Mouse (Mus musculus) ES-E14 (cell line): ENCODE measurements around the gene Smarca5. TPM values are rescaled to one million over a fixed set of nuclear protein-coding genes. Genes with fewer than 3 reads are reported as not detected.

Source experiments
- DNase-seq: peaks from one replicate; pipeline ENCODE4 v3.0.0-alpha.2; 2013; ENCODE audit warnings: low read depth, low spot score
- H3K27ac ChIP-seq: 2 replicates; pipeline ENCODE4 v1.5.1; 2012; ENCODE audit warnings: low read depth, mild to moderate bottlenecking, low read length, moderate library complexity, mixed read lengths; ENCODE audit not compliant: poor library complexity, insufficient read depth, severe bottlenecking
- H3K36me3 ChIP-seq: 2 replicates; pipeline ENCODE4 v1.6.1; 2012; ENCODE audit warnings: mild to moderate bottlenecking, low read length, moderate library complexity, mixed read lengths; ENCODE audit not compliant: control insufficient read depth, poor library complexity, insufficient read depth, severe bottlenecking
- H3K4me1 ChIP-seq, 2 experiments: fragments of 150-350 bp in 1 of 2; sonication (generic) in 1 of 2; 2 replicates each; pipeline ENCODE4 v1.6.1; 2012; ENCODE audit warnings: low read length in 2 of 2, mild to moderate bottlenecking in 1 of 2, mixed read lengths in 1 of 2; ENCODE audit not compliant: control insufficient read depth in 2 of 2, insufficient read depth in 2 of 2, poor library complexity in 1 of 2
- H3K4me3 ChIP-seq, 2 experiments: fragments of 150-350 bp in 1 of 2; sonication (generic) in 1 of 2; 2 replicates each; pipeline ENCODE4 v1.5.1; 2012; ENCODE audit warnings: low read length in 2 of 2, low read depth in 1 of 2, mild to moderate bottlenecking in 1 of 2, mixed read lengths in 1 of 2; ENCODE audit not compliant: insufficient read depth in 1 of 2, poor library complexity in 1 of 2, severe bottlenecking in 1 of 2
- H3K9ac ChIP-seq: 2 replicates; pipeline ENCODE4 v1.6.1; 2012; ENCODE audit warnings: low read depth, mild to moderate bottlenecking, low read length, mixed read lengths; ENCODE audit not compliant: poor library complexity, insufficient read depth, severe bottlenecking
- H3K9me3 ChIP-seq: fragments of 150-350 bp; sonication (generic); 2 replicates; pipeline ENCODE4 v1.6.1; 2012; ENCODE audit warnings: low read depth, mild to moderate bottlenecking, low read length; ENCODE audit not compliant: control insufficient read depth, insufficient read depth
- CHD2 ChIP-seq: IDR thresholded peaks from 2 replicates; pipeline ENCODE4 v1.6.1; 2014; ENCODE audit warnings: mild to moderate bottlenecking, low read depth, low read length, inconsistent platforms
- HCFC1 ChIP-seq: IDR thresholded peaks from 2 replicates; pipeline ENCODE4 v1.6.1; 2012; ENCODE audit warnings: low read length, inconsistent platforms, borderline replicate concordance; ENCODE audit not compliant: insufficient read depth
- MAFK ChIP-seq: IDR thresholded peaks from 2 replicates; pipeline ENCODE4 v1.6.1; 2014; ENCODE audit warnings: mild to moderate bottlenecking, low read depth, low read length, inconsistent platforms; ENCODE audit not compliant: insufficient read depth
- ZC3H11A ChIP-seq: IDR thresholded peaks from 2 replicates; pipeline ENCODE4 v1.6.1; 2012; ENCODE audit warnings: low read depth, mild to moderate bottlenecking, inconsistent platforms, low read length, borderline replicate concordance
- ZNF384 ChIP-seq: IDR thresholded peaks from 2 replicates; pipeline ENCODE4 v1.6.1; 2012; ENCODE audit warnings: low read depth, low read length, inconsistent platforms
- in situ Hi-C, 2 experiments: fragments of 600-800 bp; cut with MboI; formaldehyde crosslinking; loops; one replicate each; pipeline ENCODE4 v1.15.1; 2025; ENCODE audit warnings: low sequenced_read_pairs in 2 of 2, inconsistent platforms in 1 of 2; ENCODE audit not compliant: unreplicated experiment in 2 of 2
- total RNA-seq: library from RNA; depleted of rRNA; stranded (reverse); fragments of 300-350 nt; gene quantifications from 2 replicates; pipeline ENCODE4 v1.2.3, GENCODE M21; 2012

Smarca5 gene
- total RNA-seq, 1 experiment: 103 TPM

DNA sequence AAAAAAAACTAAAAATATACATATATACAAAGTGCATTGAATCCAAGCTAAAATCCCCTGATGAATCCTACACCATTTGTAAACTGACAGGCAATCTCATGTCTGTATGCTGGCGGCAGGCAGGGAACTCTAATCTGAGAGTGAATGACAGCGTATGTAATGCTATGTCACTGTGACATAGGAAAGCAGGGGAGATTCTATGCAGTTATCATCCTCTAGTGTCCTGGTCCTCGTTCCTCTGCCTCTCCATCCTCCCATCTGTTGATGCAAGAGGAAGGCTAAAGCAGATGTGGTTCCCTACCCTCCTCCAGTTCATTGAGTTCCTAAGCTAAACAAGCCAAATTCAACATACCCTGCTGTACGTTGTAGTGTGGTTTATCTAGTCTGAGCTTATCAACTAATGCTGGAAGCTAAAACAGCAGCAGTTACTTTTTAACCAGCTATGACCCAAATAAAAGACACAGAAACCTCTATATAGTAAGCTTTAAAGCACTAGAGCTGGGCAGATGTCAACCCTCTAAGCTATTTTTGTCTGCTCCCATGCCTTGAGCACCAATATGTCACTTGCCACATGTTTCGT lies 55.5 kb downstream of the Smarca5 start:
- DNase-seq: no peak
- no peaks in the 10 kb centered on the region for H3K9me3 ChIP-seq

DNA sequence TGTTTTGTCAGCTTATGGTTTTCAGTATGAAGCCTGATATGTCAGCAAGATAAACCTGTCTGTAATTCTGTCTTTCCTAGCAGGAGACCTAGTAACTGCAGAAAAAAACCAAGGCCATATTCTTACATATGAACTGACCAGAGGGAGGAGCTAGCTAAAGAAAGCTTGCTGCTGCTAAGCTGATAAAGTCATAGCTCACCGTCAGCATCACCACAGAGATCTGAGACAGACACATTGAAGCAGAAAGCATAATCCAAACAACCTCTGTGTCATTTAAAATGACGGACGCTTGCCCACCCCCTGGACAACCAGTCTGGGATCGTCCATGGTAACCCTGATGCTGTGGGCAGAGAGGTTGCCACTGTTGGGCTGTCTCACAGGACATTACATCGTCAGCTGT lies 56.7 kb downstream of the Smarca5 start:
- H3K9ac ChIP-seq: no peak overlapping the region
- no peaks in the 10 kb centered on the region for H3K9me3 ChIP-seq
- no peak overlapping the region for H3K27ac ChIP-seq
- H3K36me3 ChIP-seq: no peaks in the 10 kb centered on the region
- H3K4me3 ChIP-seq: no peak overlapping the region
- TF ChIP-seq ZC3H11A: no peak
- no peak for TF ChIP-seq CHD2
- TF ChIP-seq ZNF384: no peak
- TF ChIP-seq MAFK: no peak
- no peak for TF ChIP-seq HCFC1
- H3K4me1 ChIP-seq: no peaks in the 10 kb centered on the region
- in situ Hi-C loops: loop anchor here in 1 of 2 experiments (10.0 kb wide), 1 partner anchor 188 kb away; the partner anchor contains the start of gene Gypa
- DNase-seq: no peak

More for the DNA sequence above, 55.5 kb downstream of the Smarca5 start:
- H3K4me1 ChIP-seq: no peaks in the 10 kb centered on the region
- no peaks in the 10 kb centered on the region for H3K36me3 ChIP-seq
- in situ Hi-C loops: loop anchor here in 1 of 2 experiments (10.0 kb wide), 1 partner anchor 189 kb away; the partner anchor contains the start of gene Gypa
- TF ChIP-seq HCFC1 (no peak), ZNF384 (no peak), ZC3H11A (no peak), MAFK (no peak), CHD2 (no peak)
- H3K4me3 ChIP-seq: no peak overlapping the region
- H3K9ac ChIP-seq: no peak overlapping the region
- H3K27ac ChIP-seq: no peak overlapping the region

DNA sequence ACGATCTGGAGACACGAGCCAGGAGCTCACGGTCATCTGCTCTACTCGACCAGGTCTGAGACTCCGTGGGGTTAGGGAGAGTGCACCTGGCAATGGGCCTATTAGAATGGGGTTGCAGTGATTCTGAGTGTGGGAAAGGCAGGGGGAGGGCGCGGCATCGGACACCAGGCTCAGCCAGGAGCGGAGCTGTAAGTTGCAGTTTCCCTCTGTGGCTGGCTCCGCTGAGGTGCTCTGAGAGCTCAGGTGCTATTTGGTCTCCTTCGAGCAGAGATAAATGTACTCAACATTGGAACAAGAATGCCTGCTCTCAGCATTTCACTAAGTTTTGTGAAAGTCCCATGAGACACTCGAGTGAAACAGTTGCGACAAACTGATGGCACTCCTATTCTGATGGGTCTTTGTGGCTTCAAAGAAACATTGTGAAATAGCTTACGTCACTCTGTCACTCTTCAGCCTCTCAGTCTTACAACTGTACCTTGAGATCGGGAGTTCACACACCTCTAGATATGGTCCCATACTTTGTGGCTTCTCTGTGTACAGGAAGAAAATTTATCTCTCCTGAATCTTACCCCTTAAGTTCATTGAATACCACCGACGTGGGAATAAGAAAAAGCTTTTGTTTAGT lies 69.9 kb downstream of the Smarca5 start:
- H3K4me1 ChIP-seq: no peaks in the 10 kb centered on the region
- no peak for TF ChIP-seq ZNF384
- TF ChIP-seq CHD2: no peak
- TF ChIP-seq HCFC1: no peak
- TF ChIP-seq MAFK: no peak
- no peak for TF ChIP-seq ZC3H11A
- H3K9me3 ChIP-seq: no peaks in the 10 kb centered on the region
- H3K36me3 ChIP-seq: no peaks in the 10 kb centered on the region
- H3K9ac ChIP-seq: no peak overlapping the region
- DNase-seq: no peak
- in situ Hi-C loops: no loop called here
- H3K27ac ChIP-seq: no peak overlapping the region
- no peak overlapping the region for H3K4me3 ChIP-seq

DNA sequence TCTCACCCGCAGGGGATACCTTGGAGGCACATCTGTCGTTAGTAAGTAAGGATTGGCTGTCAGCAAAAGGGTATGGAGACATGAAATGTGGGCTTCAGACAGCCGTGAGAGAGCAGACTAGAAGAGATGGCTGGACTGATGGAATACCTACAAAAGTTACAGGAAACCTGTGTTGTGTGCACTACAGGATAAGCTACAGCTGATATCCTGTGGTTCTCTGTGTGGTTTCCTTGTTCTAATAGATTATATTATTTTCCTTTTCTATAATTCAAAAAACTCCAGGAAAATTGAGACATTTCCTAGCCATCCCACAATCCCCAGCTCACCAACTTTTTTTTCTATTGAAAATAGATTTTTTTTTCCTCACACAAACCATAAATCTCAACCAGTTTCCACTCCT lies 75.8 kb downstream of the Smarca5 start:
- no peak for DNase-seq
- H3K27ac ChIP-seq: no peak overlapping the region
- in situ Hi-C loops: no loop called here
- no peak overlapping the region for H3K9ac ChIP-seq
- H3K9me3 ChIP-seq: no peaks in the 10 kb centered on the region
- H3K4me3 ChIP-seq: no peak overlapping the region
- no peaks in the 10 kb centered on the region for H3K36me3 ChIP-seq
- TF ChIP-seq HCFC1 (no peak), ZC3H11A (no peak), CHD2 (no peak), ZNF384 (no peak), MAFK (no peak)
- no peaks in the 10 kb centered on the region for H3K4me1 ChIP-seq

DNA sequence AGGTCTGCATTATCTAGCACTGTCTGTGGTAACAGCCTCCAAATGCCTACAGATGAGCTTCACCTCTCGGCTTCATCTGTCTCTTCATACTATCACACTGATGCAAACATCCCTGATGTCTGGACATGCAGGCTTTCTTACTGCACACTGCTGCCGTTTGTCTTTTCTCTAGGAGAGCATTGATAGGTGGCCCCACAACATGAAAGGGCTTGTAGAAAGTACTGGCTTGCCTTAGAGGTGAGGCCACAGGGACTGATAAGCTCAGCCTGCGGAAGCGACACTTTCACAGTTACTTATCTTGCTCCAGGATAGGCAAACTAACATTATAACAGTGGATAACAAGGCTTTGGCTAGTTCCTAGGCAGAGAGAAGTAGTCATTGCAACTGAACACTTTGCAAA lies 78.2 kb downstream of the Smarca5 start:
- Histone ChIP-seq H3K4me1 (no peaks in the 10 kb centered on the region), H3K36me3 (no peaks in the 10 kb centered on the region), H3K9ac (no peak overlapping the region), H3K27ac (no peak overlapping the region), H3K4me3 (no peak overlapping the region), H3K9me3 (no peaks in the 10 kb centered on the region)
- TF ChIP-seq MAFK (no peak), ZC3H11A (no peak), HCFC1 (no peak), CHD2 (no peak), ZNF384 (no peak)
- in situ Hi-C loops: no loop called here
- no peak for DNase-seq
